Mouse (Mus musculus): Measurements from ENCODE around the gene Phactr3.

The Phactr3 gene

DNA sequence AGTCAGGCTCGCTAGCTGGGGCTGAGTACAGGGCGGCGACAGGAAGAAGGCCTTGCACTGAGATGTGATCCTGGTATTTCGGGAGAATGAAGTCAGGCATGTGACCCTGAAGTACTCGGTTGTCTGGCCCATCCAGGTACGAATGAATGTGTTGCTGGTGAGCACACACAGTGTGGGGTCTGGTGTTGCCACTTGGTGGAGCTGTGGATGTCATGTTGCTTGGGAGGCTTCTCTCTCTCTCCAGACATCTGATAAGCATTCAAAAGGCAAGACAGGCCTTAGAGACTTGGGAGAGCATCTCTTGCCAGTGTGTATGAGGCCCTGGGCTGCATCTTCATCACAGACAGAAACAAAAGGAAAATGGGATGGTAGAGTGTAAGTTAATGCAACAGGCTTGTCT lies 77.3 kb downstream of the Phactr3 start:
- DNase-seq = no peak

DNA sequence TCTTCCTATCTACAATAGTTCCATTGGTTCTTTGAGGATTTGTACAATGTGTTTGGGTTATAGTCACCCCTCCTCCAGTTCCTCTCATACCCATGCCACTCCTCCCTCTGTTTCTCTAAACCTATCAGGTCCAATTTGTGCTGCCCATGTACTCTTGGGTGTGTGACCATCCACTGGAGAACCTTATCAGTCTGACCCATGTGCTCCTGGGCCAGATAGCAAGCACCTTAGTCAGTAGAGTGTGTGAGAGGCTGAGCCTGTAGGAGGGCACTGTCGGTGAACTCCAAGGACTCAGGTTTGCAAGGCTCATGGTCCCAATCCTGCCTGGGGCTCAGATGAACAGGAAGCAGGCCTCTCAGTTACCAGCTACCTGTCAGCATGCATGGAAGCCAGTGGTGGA lies 78.8 kb downstream of the Phactr3 start:
- no peak for DNase-seq

DNA sequence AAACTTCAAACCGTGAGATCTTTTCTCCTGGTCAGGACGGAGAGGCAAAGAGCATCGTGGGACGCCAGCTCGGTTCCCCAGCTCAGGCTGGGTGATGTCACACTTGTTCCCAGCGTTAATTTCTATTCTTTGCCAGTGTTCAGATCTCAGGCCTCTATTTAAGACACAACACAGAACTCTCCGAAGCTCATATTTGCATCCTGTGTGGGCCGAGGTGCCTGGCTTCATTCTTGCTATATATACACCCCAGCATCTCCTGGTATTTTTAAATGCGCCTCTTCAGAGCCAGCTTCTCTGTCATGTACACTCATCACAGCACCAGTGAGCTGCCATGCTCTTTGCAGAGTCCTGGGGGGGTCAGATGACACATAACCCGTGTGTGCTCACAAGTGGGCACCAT lies 85.7 kb downstream of the Phactr3 start:
- no peak for DNase-seq

GRCm38 (mm10) chr2:178208186-178208600 lies 89.4 kb downstream of the Phactr3 start:
- peak; percentile 97 for DNase-seq

GRCm38 (mm10) chr2:178213826-178214225 lies 95.1 kb downstream of the Phactr3 start:
- no peak for DNase-seq

DNA sequence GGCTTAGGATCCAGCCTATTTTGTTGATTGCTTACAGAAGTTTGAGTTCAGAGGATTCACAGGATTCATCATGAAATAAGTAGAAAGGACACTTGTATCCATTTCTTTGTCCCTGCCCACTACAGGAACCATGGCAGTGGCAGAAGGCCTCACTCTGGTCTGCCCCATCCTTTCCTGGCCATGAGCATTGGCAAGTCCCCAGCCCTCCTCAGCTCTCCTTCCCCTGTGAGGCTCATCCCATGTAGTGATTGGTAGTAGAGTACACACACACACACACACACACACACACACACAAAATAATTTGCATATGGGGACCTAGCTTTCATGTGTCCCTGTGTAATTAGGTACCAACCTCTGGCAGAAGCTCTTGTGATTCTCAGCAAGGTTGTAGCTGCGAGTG lies 95.8 kb downstream of the Phactr3 start:
- DNase-seq = no peak

DNA sequence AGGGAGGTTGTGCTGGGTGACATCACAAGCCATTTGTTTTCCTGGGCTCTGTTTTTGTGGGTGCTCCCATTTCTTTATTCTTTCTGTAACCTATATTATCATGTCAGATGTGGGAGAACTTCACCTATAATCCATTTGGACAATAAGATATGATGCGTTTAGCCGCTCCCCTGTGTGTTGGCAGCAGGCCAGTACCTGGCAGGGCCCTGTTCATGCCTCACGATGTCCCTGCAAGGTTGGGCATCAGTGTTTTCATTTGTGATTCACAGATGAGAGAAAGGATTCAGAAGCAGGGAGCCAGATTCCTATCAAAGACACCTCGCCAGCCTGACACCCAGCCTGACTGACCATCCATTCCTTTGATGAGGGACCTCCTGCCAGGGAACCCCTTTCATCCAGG lies 99.7 kb downstream of the Phactr3 start:
- no peak for DNase-seq

DNA sequence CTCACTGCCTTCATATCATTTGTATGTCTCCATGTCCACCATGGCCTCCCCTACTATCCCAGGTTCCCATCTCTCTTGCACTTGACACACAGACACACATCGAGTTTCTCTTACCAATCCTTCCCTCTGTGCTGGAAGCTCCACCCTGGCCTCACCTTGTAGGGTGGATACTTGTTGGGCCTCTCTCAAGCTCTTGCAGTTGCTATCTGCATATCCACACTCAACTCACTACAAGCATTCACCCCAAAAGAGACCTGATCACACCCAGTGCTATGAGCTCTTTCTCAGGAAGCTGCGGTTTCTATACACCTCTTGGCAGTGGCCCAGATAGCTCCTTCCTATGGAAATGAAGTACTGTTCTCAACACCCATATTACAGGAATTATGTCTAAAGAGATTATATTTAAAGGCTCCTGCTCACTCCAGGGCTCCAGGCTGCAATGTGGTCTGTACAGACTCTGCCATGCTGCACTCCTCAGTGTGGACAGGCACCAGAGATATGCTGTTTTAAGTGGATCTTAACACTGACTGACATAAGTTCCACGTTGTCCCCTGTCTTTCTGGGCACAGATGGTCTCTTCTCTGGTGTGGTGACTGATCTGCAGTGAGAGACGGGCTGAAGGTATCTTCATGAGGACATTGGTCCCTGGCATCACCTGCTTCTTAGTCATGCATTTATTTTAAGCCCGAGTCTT lies 100.8 kb downstream of the Phactr3 start:
- DNase-seq = no peak

- DNase-seq = no peak
Observed at GRCm38 (mm10) chr2:178220148-178220717, 101.5 kb downstream of the Phactr3 start.

DNA sequence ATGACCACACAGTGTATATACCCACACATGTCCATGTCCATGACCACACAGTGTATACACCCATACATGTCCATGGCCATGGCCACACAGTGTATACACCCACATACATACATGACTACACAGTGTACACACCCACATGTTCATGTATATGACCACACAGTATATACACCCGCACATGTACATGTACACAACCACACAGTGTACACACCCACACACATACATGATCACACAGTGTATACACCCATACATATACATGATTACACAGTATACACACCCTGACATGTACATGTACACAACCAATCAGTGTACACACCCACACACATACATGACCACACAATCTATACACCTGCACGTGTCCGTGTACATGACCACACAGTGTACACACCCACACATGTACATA lies 102.2 kb downstream of the Phactr3 start:
- no peak for DNase-seq

- DNase-seq = no peak
Observed at GRCm38 (mm10) chr2:178229231-178229630, 110.5 kb downstream of the Phactr3 start.

- DNase-seq = no peak
Observed at GRCm38 (mm10) chr2:178233487-178233886, 114.7 kb downstream of the Phactr3 start.

DNA sequence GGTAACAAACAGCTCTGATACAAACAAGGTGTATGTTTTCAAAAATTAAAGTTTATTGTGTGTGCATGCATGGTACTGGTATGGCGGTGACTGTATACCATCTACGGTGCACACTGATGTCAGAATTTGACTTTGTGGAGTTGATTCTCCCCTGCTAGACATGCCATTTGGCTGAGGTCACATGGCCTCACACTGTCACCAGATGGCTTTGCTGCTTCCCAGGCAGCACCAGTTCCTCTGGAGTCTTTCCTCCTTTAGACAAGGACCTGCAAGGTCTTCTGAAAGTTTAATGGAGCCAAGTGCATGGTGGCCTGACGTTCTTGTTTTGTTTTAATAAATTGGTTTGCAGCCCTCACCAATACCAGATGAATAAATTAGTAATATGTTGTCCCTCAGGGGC lies 118.3 kb downstream of the Phactr3 start:
- DNase-seq = no peak

- no peak for DNase-seq
Observed at GRCm38 (mm10) chr2:178238503-178238902, 119.7 kb downstream of the Phactr3 start.

GRCm38 (mm10) chr2:178240886-178241285 lies 122.1 kb downstream of the Phactr3 start:
- no peak for DNase-seq

GRCm38 (mm10) chr2:178241374-178241773 lies 122.6 kb downstream of the Phactr3 start:
- no peak for DNase-seq

DNA sequence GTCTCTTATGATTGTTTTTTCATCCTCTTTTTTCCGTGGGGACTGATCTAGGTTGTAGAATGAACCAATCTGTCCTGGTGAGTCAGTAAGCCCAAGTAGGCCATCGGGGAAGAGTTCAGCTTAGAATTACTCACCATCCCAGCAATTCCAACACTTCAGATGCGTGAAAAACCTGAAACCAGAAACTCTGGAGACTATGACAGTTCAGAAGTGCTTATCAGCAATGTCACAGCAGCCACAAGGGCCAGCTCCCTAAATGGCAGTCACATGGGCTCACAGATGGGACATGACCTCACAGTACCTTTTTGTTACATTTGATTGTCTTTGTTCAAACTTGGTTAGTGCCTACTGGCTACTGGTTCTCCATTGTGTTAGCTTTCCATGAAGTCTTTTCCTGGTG lies 124.2 kb downstream of the Phactr3 start:
- no peak for DNase-seq

DNA sequence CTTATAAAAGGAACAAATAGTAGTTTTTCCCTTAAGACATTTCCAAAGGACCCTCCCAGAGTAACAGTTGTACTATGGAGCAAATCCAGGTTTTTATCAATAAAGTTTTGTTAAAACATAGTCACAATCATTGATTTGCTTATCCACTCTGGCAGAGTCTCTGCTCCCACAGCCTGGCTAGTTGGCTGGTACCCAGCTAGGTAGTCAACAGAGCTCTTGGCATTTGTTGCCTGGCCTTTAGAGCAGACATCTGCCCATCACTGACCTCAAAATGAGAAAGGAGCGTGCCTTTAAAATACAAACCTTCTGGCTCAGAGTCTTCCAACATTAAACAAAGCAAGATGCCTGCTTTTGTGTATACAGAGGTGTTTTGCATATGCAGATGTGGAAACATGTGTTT lies 126.1 kb downstream of the Phactr3 start:
- no peak for DNase-seq

GRCm38 (mm10) chr2:178245841-178246240 lies 127.1 kb downstream of the Phactr3 start:
- DNase-seq = no peak

DNA sequence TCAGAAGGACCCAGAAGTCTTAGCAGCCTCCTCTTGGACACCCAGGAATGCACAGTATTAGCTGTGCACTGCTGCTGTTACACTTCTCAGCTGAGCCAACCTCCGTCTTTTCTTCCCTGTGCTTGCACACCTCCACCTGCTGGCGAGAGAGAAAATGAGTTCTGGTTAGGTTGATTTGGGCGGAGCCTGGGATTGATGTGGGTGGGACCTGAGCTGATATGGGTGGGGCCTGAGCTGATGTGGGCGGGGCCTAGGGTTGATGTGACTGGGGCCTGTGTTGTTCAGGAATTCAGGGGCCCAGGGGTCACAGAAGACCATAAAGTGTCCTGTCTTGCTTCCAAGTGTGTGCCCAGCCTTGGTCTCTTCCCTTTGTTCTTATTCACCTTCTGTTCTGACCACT lies 128.0 kb downstream of the Phactr3 start:
- no peak for DNase-seq

GRCm38 (mm10) chr2:178247274-178247673 lies 128.5 kb downstream of the Phactr3 start:
- DNase-seq = no peak

DNA sequence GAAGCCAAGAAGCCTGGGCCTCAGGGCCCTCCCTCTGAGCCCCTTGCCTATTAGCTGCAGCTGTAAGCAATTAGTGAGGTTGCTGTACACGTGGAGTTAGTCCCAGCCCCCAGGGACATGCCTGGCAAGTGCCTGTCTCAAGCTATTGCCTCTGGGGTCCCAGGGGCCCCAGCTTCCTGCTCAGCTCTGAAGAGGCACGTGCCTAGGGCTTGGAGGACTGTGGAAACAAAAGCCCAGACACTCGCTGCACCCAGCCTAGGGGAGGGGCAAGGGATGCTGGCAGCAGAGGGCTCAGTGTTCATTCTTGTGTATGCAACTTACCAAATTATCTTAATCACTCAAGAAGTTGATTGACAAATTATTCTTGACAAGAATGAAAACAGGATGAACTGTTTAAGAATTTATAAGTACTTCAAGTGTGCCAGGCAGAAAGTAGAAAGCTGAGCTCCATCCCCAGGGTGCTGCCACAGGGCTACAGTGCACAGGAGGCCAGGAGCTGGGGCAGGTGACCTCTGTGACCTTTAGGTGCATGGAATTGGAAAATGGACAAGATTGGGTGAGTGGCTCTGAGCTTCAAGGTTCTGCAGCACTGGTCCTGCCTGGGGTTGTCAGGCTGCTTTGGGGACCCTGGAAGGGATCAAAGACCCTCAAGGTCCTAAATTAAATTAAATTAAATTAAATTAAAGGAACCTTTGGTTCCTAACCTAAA lies 138.5 kb downstream of the Phactr3 start:
- DNase-seq = no peak

DNA sequence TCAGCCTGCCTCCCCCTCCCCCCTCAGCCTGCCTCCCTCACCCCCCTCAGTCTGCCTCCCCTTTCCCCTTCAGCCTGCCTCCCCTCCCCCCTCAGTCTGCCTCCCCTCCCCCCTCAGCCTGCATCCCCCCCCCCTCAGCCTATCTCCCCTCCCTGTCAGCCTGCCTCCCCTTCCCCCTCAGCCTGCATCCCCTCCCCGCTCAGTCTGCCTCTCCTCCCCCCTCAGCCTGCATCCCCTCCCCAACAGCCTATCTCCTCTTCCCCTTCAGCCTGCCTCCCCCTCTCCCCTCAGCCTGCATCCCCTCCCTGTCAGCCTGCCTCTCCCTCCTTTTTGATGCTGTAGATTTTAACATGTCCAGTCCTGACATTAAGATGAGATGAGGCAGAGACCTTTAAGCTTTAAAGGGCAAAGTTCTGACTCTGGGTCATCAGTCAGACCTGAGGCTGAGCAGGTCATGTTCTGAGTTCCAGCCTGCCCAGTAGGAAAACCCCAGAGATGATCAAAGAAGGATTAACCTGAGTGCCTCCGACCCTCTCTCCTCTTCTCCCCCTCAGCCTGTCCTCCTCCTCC lies 139.3 kb downstream of the Phactr3 start:
- DNase-seq = no peak

DNA sequence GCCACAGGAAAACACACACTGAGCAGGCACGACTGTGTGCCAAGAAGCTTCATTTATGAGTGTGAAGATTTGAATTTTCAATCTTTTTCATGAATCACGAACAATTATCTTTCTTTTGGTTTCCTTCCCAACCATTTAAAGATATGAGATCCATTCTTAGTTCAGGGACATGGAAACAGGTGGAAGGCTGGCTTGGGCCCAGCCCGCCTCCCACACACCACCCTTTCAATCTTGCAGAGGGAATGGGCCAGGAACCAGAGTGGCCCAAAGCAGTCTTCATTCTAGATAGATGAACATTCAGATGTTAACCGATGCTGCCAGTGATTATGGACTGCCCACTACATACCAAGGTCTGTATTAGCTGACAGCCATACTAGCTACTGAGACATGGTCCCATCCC lies 144.3 kb downstream of the Phactr3 start:
- no peak for DNase-seq
